Mouse (Mus musculus): ENCODE results near the gene Timm8a2.

The Timm8a2 gene

DNA sequence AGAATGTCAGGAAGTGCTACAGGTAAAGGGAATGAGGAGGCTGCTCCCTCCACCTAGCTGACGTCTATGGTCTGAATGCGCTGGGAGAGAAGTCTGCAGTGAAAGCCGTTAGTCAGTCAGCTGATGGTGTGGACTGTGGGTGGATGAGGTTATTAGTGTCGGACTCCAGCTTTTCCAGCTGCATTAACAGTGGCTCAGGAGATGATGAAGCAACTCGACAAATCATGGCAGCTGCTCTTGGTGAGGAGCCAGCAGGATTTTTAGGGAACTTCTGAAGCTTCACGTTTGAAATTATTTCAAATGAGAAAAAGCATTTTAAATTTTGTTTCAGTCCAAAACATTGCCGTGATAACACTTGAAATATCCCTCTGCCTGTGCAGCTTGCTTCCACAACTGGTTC lies 24.2 kb upstream of the Timm8a2 start:
- in situ Hi-C loops (cut with MboI, MseI): no loop called here

DNA sequence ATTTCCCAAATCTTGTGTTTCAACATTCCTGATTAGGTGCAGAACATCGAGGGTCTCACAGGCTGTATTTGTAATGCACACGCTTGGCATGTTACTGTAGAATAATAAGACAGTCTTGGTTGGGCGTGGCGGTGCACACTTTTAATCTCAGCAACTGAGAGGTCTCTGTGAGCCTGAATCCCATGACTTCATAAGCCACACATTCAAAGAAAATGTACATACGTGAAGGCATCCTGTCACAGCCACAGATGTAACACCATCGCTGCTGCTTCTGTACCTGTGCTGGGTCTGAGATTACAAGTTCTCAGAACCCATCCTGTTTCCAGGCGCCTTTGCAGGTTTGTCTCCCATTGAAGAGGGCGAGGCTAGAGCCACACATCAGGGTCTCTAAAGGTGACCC lies 22.7 kb upstream of the Timm8a2 start:
- in situ Hi-C loops (cut with MboI, MseI): no loop called here

DNA sequence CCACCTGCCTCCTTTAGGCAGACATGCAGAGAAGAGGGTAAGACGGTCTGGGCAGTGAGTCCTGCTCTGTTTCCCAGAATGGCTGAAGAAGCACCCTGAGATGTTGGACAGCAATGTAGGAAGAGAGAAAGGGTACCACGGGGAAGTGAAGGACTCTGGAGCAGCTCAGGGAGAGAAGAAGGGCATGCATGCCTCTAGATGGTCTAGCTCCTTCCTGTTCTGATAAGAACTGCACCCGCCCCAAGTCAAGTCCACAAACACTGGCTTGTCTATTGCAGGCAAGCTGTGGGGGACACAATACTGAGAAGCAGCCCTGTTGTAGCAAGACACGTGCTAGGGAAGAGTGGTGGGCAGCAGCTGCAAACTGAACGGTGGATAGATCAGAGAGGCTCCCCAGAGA lies 22.3 kb upstream of the Timm8a2 start:
- in situ Hi-C loops (cut with MboI, MseI): no loop called here

GRCm38 (mm10) chr14:122012814-122013213 lies 21.7 kb upstream of the Timm8a2 start:
- in situ Hi-C loops (cut with MboI, MseI): no loop called here

DNA sequence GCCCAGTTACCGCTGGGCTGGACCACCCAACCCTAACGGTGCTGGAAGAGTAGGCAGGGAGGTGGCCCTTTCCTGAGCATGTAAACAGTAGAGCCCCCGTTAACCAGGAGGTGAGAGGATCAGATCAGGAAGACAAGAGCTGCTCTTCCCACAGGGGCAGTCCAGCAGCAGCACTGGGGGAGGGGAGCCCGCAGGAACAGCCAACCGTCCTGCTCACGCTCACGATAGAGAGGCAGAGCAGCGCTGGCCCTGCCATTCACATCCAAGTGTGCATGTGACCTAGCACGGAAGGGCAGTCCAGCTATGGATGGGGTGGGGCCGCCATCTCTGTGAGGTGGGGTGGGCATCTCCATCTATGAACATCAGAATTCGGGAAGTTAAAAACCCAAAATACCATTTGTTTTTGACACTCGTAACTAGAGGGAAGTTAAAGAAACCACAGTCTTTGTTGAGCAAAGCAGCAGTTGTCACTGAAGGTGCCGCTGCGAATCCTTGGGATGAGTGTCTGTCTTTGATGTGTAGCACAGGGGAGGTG lies 21.0 kb upstream of the Timm8a2 start:
- in situ Hi-C loops (cut with MboI, MseI): no loop called here

DNA sequence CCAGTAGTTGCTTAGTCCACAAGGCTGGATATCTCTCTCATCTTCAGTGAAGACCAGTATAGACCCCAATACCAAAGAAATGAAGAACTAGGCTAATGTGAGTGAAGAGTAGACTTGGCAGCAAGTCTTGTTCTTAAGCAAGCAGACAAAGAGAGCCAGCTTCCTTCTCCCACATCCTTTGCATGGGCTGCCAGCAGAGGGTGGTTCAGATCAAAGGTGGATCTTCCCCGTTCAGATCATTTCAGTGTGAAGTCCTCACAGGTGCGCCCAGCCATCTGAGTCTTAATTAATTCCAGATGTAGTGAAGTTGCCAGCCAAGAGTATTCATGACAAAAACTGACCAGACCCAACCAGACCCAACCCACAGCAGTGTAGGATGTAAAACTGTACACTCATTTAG lies 16.5 kb upstream of the Timm8a2 start:
- in situ Hi-C loops (cut with MboI, MseI): no loop called here

GRCm38 (mm10) chr14:122019389-122019788 lies 15.1 kb upstream of the Timm8a2 start:
- in situ Hi-C loops (cut with MboI, MseI): no loop called here

DNA sequence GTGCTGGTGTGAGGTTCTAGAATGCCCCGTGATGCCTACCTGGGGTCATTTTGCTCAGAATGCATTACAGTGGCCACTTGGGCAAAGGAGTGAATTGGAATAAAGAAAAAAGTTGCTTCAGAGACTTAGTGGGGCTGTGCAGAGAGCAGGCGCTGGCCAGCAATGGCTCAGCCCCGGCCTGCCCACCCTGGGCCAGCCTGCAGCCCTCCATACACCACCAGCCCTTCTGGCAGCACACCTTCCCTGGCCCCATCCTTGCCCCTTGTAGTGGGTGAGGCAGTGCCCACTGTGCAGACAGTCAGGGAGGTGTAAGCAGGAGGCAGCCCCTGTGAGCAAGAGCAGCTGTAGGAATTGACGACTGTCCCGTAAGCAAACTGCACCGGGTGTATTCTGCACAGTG lies 13.9 kb upstream of the Timm8a2 start:
- in situ Hi-C loops (cut with MboI, MseI): no loop called here

DNA sequence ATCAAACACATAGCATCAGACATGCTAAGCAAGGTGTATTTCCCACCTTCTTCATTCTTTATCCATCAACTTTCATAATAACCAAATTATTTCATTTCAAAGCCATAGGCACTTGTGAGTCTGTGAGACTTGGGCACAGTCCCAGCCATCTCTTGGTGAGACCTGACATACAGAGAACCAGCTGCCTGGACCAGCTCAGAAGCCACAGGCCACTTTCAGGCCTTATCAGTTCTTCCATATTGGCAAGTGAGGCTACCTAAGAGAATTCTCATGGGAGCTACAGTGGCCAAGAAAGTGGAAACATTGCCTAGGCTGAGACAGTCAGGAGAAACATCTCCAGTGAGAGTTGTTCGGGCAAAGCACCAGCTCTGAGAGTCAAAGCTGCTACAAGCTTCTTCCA lies 11.4 kb upstream of the Timm8a2 start:
- in situ Hi-C loops (cut with MboI, MseI): no loop called here

DNA sequence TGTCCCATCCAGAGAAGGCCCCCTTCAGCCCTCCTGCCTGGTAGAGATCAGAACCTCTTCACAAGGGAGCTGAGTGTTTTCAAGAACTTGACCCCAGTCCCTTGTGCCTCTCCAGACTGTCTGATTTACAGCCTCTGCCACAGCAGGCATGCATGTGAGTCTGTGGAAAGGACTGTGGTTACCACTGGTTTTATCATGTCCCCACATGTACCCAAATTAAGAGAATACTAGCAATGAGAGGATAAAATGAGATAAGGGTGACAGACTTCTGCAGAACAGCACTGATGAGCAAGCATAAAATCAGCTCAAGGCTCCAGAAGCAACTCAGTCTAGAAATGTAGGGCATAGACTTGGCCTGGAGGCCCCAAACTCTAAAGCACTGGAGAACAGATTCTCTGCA lies 10.5 kb upstream of the Timm8a2 start:
- in situ Hi-C loops (cut with MboI, MseI): no loop called here

DNA sequence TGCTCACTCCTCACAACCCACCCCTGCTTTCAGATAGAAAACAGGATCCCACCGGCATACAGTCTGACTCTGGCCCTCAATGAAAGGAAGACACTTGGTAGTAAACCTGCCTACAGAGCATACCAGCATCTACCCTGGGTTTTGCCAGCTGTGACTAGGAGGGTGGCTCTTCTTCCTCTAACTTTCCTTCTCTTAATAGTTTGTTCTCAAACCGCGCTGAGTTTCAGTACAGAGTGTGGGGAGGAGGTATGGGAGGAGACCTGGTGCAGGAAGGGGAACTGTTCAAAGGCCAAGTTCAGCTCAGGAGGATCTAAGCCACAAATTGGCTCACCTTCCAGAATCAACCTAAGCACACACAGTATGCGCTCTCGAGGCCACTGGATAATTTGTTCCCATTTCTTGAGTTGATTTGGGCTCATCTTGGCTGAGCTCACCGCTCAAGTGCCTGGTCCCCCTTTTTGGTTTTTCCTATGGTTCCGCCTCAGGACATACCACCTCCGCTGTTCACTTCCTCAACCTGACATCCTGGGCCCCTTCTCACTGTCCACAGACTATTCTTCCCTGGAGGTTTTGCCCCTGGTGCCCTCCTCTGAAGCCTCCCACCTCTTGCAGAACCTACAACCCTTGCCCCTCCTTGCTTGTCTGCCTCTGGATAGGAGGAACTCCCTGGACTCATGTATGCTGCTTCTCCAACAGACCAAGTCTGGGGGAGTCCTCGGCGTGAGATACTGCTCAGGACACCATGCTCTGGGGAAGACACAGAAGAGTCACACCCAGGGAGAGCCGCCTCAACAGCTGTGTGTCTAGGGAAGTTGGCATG lies 5.3 kb upstream of the Timm8a2 start:
- in situ Hi-C loops (cut with MboI, MseI): no loop called here

GRCm38 (mm10) chr14:122029851-122030250 lies 4.6 kb upstream of the Timm8a2 start:
- in situ Hi-C loops (cut with MboI, MseI): no loop called here

GRCm38 (mm10) chr14:122032045-122032444 lies 2.4 kb upstream of the Timm8a2 start:
- in situ Hi-C loops (cut with MboI, MseI): no loop called here

GRCm38 (mm10) chr14:122035181-122035580 lies 707 bp downstream of the Timm8a2 start:
- in situ Hi-C loops (cut with MboI, MseI): no loop called here

- in situ Hi-C loops (cut with MboI, MseI): no loop called here
Measured at GRCm38 (mm10) chr14:122035860-122036259, 1.4 kb downstream of the Timm8a2 start.

- in situ Hi-C loops (cut with MboI, MseI): no loop called here
Measured at GRCm38 (mm10) chr14:122038874-122039647, 4.6 kb downstream of the Timm8a2 start.

GRCm38 (mm10) chr14:122041413-122041825 lies 6.9 kb downstream of the Timm8a2 start:
- in situ Hi-C loops (cut with MboI, MseI): no loop called here

DNA sequence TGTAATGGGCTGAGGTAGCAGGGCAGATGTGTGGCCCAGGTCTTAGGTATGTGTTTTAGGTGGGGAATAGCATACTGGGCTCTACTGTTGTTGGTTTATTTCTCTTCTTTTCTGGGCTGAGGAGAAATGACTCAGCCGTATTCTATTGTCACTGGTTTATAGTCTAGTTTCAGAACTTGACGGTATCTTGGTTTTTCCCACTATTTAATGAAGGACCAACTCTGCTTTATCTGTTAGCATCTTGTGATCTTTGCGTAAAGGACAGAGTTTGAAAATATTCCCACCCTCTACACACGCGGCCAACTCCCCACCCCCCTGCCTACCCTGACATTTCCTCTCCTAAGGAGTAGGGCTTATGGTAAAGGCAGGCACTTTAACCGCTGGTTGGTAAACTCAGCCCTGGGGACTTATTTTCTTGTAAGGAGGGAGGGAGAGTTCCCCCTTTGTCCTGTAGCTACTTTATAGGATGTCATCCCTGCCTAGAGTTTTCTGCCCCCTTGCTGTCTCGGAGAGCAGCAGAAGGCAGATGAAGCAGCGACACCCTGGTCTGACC lies 7.7 kb downstream of the Timm8a2 start:
- in situ Hi-C loops (cut with MboI, MseI): no loop called here

DNA sequence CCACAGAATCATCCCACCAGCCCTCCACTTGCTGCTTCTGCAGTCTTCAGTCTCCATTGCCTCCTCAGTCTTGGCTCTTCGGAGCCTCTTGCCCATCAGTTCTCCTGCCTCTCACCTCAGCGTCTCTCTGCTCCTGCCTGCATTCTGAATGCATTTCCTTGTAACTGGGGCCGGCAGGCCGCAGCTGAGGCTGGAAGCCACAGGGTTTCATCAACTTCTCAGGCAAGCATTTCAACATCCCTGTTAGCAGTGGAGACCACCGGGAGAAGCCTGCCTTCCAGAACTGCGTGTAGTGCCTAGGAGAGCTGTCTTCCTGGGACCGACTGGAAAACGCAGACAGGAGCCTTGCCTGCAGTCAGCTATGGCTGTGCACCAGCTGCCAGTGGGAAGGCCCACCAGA lies 13.3 kb downstream of the Timm8a2 start:
- in situ Hi-C loops (cut with MboI, MseI): no loop called here

GRCm38 (mm10) chr14:122048816-122049215 lies 14.3 kb downstream of the Timm8a2 start:
- in situ Hi-C loops (cut with MboI, MseI): no loop called here

DNA sequence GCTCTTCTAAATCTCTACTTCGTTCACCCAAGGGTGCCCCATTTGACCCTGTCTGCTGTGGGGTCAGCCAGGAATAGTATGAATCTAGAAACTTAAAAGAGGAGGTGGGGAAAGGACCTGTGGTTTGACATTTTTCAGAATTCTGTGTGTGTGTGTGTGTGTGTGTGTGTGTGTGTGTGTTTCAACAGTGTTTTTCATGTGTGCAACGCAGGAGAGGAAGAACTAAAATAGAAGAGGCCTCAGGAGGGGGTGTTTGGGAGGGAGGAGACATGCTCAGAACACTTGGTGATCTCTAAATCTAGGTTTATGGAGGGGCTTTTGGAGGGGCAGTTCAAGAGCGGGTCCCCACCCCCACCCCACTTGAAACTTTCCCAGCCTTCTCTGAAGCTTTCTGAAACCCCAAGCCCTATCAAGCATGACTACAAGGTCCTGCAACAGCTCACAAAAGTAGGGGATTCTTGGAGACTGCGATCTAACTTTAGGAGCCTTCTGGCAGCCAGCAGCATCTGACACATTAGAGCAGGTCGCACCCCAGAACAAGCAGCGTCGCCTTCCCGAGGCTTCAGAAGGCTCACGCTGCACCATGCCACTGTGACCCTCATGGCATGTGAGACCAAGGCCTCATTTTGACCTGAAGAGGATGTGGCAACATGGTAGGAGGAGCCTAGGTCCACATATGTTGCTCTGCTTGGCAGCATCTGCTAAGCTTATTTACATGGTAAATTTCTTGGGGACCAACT lies 18.6 kb downstream of the Timm8a2 start:
- in situ Hi-C loops (cut with MboI, MseI): loop anchor here (10.0 kb wide), 1 partner anchor 98 kb away; no protein-coding TSS in a partner anchor

- in situ Hi-C loops (cut with MboI, MseI): loop anchor here (10.0 kb wide), 1 partner anchor 102 kb away; no protein-coding TSS in a partner anchor
Measured at GRCm38 (mm10) chr14:122056871-122057270, 22.4 kb downstream of the Timm8a2 start.
